Mouse (Mus musculus): ENCODE measurements around the gene Sf3b6.

Sf3b6 gene

DNA sequence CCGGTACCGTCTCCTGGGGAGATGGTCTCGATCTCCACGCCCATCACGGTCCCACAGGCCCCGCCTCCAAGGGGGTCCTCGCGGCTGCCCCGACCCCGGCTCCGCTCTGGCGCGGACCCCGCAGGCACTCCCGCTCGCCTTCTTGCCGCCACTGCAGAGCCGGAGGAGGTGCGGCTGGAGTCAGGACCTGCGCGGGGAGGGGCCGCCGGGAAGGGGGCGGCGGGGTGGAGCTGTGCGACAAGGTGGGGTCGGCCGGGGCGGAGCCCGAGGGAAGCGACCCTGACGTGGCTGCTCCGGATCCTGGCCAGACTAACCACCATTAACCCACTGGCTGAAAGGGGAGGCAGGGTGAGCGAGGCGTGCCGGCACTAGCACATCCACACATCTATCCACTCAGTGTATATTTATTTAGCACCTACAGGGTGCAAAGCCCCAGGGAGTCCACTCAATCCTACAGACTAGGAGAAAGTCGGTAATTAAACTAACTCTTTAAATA lies 24.1 kb downstream of the Sf3b6 start, which contains the start of gene Fkbp1b:
Gene Fkbp1b (minus strand): TSS at position 200 of the 496 bp plus-strand sequence.
- DNase-seq: peak; percentile 55

GRCm38 (mm10) chr12:4842456-4842855 lies 25.1 kb downstream of the Sf3b6 start:
- DNase-seq: no peak

DNA sequence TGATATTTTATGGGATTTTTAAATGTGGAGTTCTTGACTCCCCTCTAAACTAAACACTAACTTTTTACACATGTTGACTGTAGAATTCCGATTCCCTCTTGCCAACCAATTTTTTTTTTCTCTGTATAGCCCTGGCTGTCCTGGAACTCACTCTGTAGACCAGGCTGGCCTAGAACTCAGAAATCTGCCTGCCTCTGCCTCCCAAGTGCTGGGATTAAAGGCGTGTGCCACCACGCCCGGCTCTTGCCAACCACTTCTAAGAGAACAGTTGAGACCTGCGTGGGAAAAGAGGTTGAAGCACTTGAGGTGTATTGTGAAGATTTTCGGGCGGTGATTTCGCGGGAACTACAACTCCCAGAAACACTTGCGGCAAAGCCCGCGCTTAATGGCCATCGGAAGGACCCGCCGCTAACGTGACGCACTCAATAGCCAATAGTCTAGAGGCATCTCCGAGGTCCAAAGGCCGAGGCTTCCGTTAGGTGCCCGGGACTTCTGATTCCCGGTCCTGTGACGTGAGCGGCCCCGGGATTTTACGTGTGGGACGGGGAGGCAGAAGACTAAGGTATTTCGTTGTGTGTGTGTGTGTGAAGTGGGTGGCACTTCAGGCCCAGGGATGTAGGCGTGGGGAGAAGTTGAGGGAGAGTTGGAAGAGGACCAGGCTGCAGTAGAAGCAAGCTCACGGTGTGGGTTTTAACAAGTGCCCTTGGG lies 25.7 kb downstream of the Sf3b6 start, which contains the start of gene Wdcp:
Gene Wdcp (plus strand): TSS at position 414 of the 708 bp plus-strand sequence.
- DNase-seq: peak; percentile 78

GRCm38 (mm10) chr12:4843741-4844140 lies 26.4 kb downstream of the Sf3b6 start:
- no peak for DNase-seq

- DNase-seq: no peak
Observed at GRCm38 (mm10) chr12:4856160-4856559, 38.8 kb downstream of the Sf3b6 start.

GRCm38 (mm10) chr12:4856834-4857233 lies 39.5 kb downstream of the Sf3b6 start:
- no peak for DNase-seq

DNA sequence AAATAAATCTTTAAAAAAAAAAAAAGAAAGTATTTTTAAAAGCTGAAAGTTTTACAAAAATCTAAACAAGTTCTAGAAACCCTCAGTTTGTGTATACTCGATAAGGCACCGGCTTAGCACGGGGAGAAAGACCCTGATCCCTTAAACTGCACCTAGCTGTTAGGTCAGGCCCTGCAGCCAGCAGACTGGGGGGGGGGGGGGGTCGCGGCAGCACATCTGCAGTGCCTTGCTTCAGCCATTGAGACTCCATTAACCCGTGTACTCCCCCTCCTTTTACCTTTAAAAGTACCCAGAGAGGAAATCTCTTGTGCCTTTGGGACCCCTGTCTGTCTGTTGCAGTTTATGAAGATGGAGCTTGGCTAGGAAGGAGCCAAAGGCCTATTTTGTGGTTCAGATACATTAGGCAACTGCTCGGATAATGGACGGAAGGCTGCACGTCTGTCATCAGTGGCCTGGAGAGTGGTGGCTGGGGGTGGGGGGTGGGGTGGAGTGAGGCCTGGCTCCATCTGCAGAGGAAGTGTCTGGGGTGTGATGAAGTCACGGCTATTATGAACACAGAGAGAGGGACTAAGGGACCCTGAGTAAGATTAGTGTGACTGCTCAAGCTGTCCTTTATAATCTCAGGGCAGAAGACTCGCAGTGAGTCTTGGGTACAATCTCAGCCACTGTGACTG lies 42.0 kb downstream of the Sf3b6 start:
- no peak for DNase-seq

DNA sequence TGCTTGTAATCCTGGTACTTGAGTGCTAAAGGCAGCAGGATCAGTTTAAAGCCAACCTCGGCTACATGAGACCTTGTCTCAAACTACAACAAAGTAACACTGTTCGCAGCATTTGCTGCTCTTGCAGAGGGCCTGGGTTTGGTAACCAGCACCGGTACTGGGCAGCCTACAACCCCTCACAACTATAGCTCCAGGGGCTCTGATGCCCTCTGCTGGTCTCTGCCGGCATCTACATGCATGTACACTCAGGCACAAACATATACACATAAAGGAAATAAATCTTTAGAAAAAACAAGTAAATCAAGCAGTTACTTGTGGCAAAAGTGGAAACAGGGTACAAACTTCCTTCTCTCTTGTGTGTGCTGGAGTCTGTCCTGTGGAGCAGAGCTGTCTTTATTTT lies 45.3 kb downstream of the Sf3b6 start:
- no peak for DNase-seq

DNA sequence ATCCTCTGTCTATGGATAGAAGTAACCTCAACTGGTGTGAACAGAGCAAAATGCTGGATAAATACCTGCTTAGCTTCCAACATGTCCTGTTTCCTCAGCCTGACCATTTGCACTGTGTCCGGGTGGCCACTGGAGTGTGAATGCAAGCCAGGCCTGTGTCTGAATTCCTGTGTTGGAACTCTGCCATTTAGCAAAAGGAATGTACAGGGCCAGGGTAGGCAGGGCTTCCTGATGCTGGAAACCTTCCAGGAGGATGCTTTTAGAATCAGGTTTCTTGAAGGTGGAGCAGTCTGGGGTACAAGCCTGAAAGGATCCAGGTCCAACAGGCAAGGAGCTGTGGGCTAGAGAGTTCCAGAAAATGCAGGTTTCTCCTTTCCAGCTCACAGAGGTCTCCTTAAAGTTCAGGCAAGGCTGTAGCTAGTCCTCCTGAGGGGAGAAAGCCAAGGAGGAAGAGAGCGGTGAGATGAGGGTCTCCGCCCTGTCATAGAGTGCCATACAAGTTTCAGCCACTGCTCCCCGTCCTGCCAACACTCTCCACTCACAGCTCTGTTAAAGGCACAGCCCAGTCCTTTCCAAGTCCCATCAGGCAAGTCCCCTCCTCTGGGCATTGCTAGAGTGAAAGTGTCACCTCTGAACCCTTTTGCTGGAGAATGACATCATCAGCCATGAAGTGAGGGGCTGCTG lies 46.5 kb downstream of the Sf3b6 start:
- DNase-seq: no peak

DNA sequence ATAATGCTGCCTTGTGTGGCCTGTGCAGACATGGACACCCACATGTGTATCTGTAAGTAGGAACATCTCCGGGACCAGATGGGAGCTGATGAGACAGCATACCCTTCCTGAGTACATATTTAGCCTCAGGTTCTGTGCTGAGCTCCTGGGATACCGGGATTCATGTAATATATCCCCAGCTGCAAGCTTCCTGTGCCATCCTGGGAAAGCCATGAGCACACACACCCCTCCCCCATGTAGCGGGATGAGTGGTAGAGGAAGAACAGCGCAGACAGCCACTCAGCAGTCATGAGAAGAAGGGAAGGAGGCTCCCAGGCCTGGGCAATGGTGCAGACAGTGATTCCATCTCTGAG lies 47.0 kb downstream of the Sf3b6 start:
- no peak for DNase-seq

DNA sequence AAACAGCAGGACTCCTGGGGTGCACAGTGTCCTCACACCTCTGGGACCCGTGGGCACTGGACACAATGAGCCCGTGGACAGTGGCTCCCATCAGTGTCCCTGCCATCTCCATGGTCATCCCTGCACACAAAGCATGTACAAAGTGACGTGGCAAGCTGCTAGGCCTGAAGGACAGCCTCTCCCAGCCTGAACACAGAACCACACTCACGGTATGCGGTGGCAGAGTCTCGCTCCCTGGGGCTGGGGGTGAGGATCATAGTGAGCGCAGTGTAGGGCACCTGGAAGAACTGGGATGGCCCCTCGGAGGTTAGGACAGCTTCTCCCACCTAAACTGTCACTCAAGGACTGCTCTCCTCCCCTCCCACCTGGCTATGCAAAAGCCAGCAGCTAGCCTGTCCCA lies 51.6 kb downstream of the Sf3b6 start:
- DNase-seq: no peak

- no peak for DNase-seq
Observed at GRCm38 (mm10) chr12:4871260-4871659, 53.9 kb downstream of the Sf3b6 start.

DNA sequence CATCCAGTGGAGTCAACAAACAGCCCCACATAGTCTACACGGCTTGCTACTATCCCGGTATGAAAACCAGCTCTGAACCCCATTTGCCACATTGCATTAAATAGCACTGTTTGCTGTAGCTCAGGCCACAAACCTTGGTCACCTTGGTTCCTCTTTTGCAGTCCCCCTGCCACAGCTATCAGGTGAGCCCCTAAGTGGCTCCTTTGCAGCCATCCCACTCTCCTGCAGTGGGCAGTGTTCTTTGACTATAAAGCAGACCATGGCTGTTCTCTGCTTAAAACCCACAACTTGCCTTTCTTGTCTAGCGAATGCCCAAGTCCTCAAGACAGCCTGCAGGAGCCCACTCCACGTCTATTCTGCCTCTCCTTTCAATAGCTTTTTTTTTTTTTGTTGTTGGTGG lies 54.9 kb downstream of the Sf3b6 start:
- no peak for DNase-seq

DNA sequence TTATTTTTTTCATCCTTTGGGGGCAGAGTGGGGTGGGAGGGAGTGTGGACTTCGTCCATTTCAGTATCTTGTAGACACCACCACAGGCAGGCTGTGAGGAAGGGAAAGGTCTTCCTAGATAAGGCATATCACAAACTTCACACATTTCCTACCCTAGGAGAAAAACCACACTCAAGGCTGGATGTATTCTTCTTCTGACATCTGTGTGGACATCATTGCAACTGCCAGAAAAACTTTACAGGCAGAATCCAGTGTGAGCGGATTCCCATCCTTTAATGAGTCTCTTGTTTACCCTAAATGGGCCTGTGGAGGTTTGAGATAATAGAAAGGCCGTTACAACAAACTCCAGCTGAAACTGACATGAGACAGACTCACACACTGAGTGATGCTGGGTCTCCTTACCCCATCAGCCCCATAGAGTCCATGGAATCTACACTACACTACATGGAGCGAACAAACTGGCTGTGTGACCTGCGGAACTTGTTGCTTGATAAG lies 55.7 kb downstream of the Sf3b6 start:
- DNase-seq: no peak

DNA sequence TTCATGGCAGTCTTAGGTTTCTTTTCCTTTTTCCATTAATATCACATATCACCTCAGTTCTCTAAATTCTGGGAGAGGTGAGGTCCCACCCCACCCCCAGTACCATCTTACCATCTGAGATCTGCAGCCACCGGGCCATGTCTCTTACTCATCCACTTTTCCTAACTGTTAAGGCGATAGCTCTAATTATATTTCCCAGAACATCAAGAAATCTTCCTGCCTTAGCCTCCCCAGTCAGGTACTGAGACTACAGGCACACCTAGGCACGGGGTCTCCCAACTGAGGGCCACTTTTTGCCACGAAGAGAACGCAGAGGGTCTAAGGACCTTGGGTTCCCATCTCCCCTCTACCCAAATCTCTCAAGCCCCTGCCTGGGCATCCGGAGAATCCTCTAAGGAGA lies 56.2 kb downstream of the Sf3b6 start:
- no peak for DNase-seq

- peak; percentile 61 for DNase-seq
Observed at GRCm38 (mm10) chr12:4874161-4874927, 57.0 kb downstream of the Sf3b6 start, which contains the start of gene Mfsd2b. Mfsd2b (minus strand) TSS chr12:4874359.

DNA sequence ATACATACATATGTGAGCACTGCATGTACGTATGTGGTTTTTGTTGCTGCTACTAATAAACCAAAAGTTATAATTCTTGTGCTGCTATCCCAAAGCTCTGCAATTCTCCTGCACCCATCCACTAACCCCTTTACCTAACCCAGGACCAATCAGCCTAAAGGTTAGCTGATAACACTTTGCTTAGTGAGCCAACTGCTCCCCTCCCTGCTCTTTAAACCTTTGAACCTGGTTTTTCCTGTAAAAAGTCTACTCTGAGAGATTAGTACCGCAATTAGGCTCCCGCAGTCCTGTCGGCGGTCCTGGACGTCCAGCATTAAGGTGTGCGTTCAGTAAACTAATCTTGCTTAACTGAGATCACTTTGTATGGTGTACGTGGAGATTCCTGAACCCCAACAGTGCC lies 58.3 kb downstream of the Sf3b6 start:
- DNase-seq: no peak

Data from right cerebral cortex, postnatal 4 days (tissue).